Mouse (Mus musculus) layer of hippocampus, adult 18-20 months (tissue): ENCODE measurements around the gene Itgb5. TPM values are rescaled to one million over a fixed set of nuclear protein-coding genes. Genes with fewer than 3 reads are reported as not detected.
A peak's percentile ranks its signal among the peaks of the same experiment; 100 is the strongest.

Experiments
- DNase-seq, 2 experiments: peaks; one replicate each; pipeline ENCODE4 v3.0.0; 2022; ENCODE audit warnings: low spot score in 2 of 2
- total RNA-seq, 2 experiments: library from RNA; stranded (reverse); gene quantifications; 2 replicates each; pipeline ENCODE4 v1.2.3; 2021

The Itgb5 gene
- total RNA-seq, 2 experiments from 2014 or later: 46.6 to 48.4 TPM

DNA sequence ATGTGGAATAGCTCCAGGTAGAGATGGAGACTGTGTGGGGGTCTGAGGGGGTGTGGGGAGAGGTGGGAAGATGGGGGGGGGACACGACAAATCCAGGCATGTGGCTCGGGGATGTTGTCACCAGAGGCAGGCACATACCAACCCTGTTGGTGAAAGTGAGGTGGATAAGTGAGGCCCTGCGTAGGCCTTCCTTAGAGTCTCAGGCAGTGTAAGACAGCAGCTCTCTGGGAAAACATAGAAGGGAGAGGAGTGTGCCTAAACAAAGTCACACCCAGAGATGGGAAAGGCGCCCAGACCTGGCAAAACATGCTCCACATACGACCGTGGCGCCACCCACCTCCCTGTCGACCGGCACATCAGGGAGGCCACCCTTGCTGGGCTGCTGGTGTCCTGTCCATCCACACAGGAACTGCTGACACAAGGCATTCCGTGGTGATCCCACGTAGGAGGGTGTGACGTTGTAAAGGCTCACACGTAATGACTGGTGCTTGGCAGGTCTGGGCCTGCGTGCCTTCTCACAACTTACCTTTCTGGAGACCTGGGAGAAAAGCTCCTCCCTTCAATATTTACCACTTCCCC is 42.5 kb downstream of the Itgb5 start:
- no peak for DNase-seq

DNA sequence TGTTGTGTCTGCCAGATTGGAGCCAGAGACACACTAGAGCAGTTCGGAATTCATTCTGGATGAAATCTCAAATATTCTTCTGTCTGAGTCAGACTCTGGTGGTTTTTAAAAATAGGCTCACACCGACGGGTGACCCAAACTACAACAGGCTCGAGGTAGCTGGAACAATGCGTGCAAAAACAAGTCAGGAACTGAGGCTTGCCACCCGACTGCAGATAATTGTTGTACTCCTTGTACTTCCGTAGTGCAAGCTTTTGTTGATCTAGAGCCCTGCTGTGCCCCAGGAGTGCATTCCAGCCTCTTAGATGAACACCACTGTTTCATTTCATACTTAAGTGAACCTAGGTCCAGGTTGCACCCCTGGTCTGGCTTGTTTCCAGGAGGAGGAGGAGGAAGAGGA is 43.8 kb downstream of the Itgb5 start:
- no peak for DNase-seq

GRCm38 (mm10) chr16:33878041-33878783 is 48.7 kb downstream of the Itgb5 start:
- DNase-seq: peak in 1 of 2 experiments; percentile 44

- DNase-seq: no peak
Measured at GRCm38 (mm10) chr16:33879031-33879430, 49.6 kb downstream of the Itgb5 start.

DNA sequence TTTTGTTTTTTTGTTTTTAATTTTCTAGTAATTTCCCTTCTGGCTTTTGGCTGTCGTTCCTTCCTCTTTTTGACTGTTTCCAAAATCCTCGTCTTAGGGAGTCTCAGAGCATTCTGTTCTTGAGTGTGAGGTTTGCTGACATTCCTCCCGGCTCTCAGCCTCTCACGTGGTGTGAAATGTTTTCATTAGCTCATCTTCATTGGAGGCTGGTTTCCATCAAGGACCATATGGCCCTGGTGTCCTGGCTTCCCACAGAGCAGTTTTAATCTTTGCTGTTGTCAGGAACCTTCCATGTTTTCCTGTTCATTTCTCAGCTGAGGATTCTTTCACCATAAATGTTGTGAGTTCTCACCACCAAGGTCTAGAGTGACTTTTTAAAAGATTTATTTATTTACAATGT is 50.1 kb downstream of the Itgb5 start:
- DNase-seq: peak; percentile 20 to 60

DNA sequence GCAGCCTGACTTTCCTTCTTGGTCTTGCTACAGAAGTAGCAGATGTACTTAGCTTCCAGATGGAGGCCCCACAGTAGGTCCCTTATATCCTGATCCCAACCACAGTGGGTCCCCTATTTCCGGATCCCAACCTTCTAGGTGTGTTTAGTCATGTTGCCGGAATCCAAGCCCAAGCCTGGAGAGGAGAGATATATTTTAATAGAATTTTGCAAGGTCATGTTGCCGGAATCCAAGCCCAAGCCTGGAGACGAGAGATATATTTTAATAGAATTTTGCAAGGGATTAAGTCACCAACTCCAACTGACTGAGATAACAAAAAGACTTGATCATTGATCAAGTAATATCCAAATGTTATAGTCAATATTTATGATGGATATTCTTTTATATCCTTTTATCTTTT is 51.3 kb downstream of the Itgb5 start:
- no peak for DNase-seq

DNA sequence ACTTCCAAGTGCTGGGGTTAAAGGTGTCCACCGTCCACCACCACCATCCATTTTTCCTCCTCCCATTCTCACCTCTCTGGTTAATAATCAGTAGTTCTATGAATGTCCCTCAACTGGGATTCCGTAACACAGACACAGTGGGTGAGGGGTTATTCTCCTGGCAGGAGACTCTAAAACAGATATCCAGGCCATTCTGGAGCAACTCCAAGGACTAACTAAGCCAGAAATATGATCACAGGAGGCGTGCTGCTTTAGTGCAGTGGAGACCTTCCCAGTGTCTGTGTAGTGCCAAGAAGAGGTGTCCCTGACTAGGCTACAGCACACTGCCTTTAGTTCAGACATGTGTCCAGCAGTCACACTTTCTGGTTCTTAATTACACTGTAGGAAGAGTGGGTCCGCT is 53.1 kb downstream of the Itgb5 start:
- no peak for DNase-seq

DNA sequence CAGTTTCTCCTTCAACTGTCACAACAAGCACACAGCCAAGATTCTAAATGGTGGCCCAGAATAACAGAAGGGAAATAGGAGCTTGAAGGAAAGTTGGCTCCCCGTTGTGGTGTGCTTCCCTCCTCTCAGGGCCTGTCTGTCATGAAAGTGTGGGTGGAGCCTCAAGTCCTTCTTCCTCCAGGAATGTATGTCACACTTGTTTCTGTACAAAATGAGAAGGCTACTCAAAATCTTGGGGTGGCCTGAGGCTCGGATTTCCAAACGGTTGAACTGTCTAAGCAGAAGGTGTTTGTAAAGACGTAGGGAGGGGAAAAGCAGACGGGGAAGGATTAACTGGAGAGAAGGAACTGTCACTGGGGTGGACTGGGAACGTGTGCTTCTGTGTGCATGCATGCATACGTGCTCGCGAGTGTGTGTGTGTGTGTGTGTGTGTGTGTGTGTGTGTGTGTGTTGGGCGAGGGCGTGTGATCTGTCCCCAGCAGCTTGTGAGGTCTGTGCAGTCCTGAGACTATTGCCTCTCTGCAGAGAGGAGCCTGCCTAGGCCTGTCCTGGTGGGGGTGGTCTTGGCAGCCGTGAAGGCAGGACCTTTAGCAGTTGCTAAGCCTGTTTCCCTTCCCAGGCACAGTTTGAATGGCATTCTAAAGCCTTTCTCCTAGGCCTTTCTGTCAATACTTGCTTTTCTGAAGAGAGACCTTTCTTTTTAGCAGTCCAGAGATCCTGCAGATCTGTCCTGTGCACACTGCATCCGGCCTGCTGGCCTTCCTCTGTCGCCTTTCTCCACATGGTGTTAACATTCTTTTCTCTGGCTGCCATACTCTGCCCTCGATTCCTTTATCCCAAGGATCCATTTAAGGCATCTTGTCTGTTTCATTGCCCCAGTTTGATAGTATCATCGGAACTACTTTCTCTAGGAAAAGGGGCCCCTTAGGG is 53.8 kb downstream of the Itgb5 start:
- DNase-seq: peak in 1 of 2 experiments; percentile 43

- no peak for DNase-seq
Measured at GRCm38 (mm10) chr16:33884201-33884600, 54.7 kb downstream of the Itgb5 start.

DNA sequence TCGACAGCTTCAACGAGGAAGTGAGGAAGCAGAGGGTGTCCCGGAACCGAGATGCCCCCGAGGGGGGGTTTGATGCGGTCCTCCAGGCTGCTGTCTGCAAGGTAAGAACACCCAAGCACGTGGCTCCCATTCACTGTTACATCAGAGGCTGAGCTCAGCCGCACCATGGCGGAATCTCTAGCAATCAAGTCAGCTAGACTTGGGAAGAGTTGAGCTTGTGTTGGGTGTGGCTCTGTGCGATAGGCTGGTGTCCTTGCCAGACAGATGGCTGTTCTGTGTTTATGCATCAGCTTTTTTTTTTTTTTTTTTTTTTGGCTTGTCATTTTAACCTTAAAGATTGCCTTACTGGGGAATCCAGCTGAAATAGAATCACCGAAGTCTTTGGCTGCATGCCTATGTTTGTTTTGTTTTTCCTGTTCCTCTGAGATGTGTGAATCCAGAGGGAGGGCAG is 55.6 kb downstream of the Itgb5 start:
- DNase-seq: no peak

GRCm38 (mm10) chr16:33885671-33886328 is 56.3 kb downstream of the Itgb5 start:
- no peak for DNase-seq

- DNase-seq: no peak
Measured at GRCm38 (mm10) chr16:33886665-33887064, 57.2 kb downstream of the Itgb5 start.

- DNase-seq: no peak
Measured at GRCm38 (mm10) chr16:33887981-33888380, 58.5 kb downstream of the Itgb5 start.

GRCm38 (mm10) chr16:33889000-33889607 is 59.6 kb downstream of the Itgb5 start:
- DNase-seq: no peak

- DNase-seq: no peak
Measured at GRCm38 (mm10) chr16:33891099-33891498, 61.6 kb downstream of the Itgb5 start.

DNA sequence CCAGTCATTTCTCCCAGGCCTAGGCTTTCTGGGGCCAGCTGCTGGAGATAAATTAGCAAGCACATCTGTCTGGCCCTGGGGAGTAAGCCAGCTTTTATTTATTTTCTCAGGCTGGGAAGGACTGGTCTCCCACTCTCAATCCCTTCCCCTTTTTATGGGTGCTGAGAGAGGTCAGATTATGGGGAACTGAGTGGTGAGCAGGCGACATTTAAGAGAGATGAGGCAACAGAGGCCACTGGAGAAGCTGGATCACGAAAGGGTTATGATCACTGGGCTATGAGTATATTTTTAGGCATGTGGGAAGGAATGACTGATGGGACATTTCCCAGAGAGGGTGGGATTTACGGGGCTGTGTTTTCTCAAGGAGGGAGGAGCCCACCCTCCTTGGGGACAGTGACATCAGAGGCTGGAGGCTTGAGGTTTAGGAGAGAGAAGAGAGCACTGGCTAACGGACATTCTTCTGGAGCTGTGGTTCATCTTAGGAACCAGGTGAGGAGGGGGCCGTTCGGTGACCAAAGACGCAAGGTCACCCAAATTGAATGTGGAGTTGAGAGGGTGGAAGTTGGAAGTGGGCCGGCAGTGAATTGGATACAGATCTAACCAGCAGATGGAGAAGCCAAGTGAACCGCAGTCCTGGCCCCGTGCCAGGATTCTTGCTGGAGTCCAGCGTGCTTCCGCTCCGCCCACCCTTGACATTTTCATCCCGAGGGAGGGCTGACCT is 62.3 kb downstream of the Itgb5 start:
- peak in 1 of 2 experiments; percentile 59 for DNase-seq

DNA sequence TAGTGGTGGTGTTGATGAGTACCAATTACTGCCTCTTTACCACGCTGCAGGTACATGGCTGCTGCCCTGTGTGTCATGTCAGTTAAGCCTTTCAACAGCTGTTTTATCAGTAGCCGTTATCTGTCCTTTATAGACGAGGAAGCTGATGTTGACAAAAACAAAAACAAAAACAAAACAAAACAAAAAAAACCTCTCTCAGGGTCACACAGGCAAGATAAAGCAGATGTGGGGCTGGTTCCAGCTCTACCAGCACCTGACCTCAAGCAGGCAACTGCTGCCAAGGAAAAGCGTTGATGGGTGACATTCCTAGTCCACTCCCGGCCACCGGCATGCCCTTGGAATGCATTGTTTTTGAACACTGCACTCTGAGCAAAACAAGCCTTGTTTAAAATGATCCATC is 63.1 kb downstream of the Itgb5 start:
- no peak for DNase-seq

DNA sequence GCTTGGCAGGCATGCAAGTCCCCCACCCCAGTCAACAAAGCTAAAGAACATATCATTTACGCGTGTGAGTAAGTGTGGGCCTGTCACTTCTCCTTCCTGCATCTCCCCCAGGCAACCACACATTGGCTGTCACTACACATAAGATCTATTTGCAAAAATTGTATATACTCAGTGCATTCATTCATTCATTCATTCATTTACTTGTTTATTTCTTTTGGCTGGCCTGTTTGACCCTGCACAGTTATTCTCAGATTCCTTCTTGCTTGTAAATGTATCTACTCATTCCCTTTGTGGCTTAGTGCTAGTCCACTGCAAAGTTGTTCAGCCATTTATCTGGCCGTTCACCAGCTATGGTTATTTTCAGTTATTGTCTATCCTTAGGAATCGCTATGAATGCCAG is 64.3 kb downstream of the Itgb5 start:
- no peak for DNase-seq

DNA sequence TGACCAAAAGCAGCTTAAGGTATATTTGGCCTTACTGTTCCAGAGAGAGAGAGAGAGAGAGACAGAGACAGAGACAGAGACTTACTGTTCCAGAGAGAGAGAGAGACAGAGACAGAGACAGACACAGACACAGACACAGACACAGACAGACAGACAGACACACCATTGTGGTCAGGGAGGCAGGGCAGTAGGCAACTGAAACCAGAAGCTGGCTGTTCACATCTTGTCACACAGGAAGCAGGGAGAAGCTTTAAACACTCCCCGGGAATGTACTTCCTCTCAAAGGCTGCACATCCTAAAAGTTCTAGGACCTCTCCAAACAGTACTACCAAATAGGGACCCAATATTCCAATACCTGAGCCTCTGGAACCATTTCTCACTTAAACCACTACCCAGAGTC is 65.0 kb downstream of the Itgb5 start:
- no peak for DNase-seq

DNA sequence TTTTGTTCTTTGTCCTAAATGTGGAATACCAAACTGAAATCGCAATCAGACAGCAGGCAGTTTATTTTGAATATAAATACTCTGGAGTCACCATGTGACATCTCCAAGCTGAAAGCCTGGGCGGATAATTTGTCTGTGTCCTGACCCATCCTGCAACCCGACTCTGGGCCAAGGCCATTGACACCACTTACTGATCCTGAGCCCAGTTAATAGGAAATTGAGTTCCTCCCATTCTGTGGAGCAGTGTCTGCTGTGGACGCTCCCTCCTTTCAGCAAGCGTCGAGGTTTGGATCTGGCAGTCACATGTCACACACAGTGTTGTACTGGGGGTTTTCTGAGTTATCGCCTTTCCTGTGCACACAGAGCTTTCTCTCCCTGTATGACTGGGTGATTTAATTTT is 66.2 kb downstream of the Itgb5 start:
- DNase-seq: no peak
